Mouse (Mus musculus) liver, embryonic 14.5 days (tissue): ENCODE data around the gene Tbc1d16.
"Not testable (repeated sequence)": the region's sequence is repeated elsewhere in the genome, so short reads cannot be mapped to it uniquely, and the experiment has no call there.

Experiments used
- CTCF ChIP-seq: IDR thresholded peaks from 2 replicates; pipeline ENCODE4 v1.5.1; 2016; ENCODE audit warnings: antibody characterized with exemption, low read depth, control low read depth
- EP300 ChIP-seq: IDR thresholded peaks from 2 replicates; pipeline ENCODE4 v1.6.1; 2016; ENCODE audit warnings: antibody characterized with exemption, low read depth

GRCm38 (mm10) chr11:119245543-119245942 lies 17.2 kb upstream of the Tbc1d16 start:
- not testable (repeated sequence) for TF ChIP-seq CTCF, EP300
